Mouse (Mus musculus) gastrocnemius, postnatal 25 days (tissue): ENCODE results near the gene Lgals7. TPM values are rescaled to one million over a fixed set of nuclear protein-coding genes. Genes with fewer than 3 reads are reported as not detected.

Source experiments
- DNase-seq: peaks from one replicate; pipeline ENCODE4 v3.0.0; 2022
- total RNA-seq, 2 experiments: library from RNA; stranded (reverse); gene quantifications; 1 replicate in 1 of 2; 2 replicates in 1 of 2; pipeline ENCODE4 v1.2.3; 2021

Gene Lgals7
- total RNA-seq, 2 experiments from 2014 or later: not detected

- DNase-seq: no peak
Observed at GRCm38 (mm10) chr7:28830981-28831380, 32.7 kb upstream of the Lgals7 start.

DNA sequence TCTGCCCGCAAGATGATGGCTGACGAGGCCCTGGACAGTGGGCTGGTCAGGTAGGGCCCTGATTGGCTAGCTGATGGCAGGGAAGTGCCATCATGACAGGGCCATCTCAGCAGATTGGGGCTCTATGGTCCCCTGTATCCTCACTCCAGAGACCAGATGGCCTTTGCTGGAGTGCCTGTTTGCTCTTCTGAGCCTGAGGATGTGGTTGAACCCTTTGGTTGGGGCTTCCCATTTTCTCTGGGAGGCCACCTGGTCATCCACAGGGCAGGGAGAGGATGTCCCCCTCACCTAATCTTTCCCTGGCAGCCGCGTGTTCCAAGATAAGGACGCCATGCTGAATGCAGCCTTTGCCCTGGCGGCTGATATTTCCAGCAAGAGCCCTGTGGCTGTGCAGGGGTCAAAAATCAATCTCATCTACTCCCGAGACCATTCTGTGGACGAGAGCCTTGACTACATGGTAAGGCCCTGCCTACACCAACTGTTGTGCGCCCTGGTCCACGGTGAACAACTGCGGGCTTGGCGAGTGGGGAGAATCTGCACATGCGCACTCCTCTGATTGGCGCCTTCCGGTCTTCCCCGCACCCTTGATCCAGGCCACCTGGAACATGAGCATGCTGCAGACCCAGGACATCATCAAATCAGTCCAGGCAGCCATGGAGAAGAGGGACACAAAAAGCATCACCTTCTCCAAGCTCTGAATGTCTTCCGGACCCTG is 32.1 kb upstream of the Lgals7 start:
- DNase-seq: no peak

GRCm38 (mm10) chr7:28832137-28832536 is 31.5 kb upstream of the Lgals7 start:
- DNase-seq: no peak

- DNase-seq: no peak
Observed at GRCm38 (mm10) chr7:28833723-28834347, 29.8 kb upstream of the Lgals7 start, which contains the start of gene Lgals4. TSS of gene Lgals4 (plus strand) at chr7:28833854.

DNA sequence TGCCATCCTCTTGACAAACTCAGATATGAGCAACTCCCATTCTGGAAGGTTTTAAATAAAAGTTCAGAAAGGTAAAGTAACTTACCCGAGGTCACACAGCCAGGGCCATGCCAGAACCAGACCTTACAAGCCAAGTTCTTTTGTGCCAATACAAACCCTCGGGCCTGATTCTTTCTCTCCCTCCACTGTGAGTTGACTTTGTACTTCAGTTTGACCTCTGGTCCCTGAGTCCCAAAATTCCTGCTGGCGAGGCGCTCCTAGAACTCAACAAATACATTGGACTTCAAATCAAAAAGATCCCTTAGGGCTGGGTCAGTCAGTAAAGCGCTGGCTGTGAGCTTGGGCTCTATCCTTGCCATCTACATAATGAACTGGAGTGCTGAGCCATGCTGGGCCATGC is 26.7 kb upstream of the Lgals7 start:
- no peak for DNase-seq

- no peak for DNase-seq
Observed at GRCm38 (mm10) chr7:28838331-28838730, 25.3 kb upstream of the Lgals7 start.

- DNase-seq: no peak
Observed at GRCm38 (mm10) chr7:28847273-28847672, 16.4 kb upstream of the Lgals7 start.

DNA sequence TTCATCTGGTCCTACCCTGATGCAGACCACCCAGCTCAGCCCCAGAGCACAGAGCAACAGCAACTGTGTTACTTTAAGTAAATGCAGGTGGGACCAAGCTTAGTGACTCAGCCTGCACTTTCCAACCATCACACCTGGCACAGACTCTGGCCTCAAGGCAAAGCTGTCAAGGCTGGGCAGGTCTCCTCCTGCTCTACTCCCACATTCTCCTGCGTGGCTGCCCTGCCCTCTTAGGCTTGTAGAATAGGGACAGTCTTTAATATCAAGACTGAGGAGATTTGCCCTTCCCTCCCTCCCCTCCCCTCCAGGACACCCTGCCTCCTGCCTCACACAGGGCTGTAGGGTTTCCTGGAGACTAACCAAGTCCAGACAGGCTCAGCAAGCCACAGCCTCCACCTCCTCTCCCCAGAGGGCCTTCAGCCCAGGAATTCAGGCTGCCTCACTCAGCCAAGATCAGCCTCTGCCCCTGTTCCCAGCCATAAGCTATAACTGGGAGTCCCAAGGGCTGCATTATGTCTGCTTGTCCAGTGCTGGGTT is 13.9 kb upstream of the Lgals7 start:
- DNase-seq: no peak

GRCm38 (mm10) chr7:28850642-28851041 is 13.0 kb upstream of the Lgals7 start:
- no peak for DNase-seq

DNA sequence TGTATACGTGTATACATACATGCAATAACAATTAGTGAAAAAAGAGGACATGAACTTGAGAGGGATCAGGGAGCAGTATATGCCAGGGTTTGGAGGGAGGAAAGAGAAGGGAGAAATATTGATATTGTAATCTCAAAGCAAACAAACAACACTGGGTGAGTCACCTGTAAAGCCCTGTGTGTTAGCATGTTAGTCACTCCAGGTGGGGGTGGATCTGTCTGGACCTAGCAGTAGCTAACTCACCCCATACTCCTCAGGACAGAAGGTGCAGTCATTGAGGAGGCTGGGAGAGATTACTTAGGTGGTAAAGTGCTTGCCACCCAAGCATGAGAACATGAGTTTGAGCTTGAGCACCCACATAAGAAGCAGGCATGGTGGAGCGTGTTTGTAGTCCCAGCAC is 3.7 kb upstream of the Lgals7 start:
- no peak for DNase-seq

- DNase-seq: no peak
Observed at GRCm38 (mm10) chr7:28860898-28861297, 2.8 kb upstream of the Lgals7 start.

DNA sequence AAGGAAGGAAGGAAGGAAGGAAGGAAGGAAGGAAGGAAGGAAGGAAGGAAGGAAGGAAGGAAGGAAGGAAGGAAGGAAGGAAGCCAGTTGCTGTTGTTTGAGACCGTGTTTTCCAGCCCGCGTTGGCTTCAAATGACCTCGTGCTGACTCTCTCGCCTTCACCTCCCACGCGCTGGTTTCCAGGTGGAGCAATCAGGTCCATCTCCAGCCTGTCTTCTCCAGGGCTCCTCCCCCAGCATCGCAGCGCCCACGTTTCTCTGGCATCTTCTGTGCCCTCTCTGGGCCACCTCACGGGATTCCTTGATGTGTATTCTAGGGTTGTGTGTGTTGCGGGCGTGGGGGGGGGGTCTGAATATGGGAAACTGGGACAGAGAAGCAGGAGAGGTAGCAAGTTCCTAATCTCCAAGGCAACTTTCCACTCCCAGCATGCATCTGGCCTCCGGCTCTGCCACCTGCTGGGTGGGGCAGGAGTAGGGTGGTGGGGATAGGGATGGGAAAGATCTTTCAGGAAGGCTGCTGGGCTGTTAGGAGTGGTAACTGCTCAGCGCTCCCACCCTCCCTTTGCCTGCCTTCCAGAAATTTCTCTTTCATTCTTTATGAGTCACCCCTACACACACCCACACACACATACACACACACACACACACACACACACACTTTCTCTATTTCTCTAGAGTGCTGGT is 695 bp upstream of the Lgals7 start:
- DNase-seq: no peak

DNA sequence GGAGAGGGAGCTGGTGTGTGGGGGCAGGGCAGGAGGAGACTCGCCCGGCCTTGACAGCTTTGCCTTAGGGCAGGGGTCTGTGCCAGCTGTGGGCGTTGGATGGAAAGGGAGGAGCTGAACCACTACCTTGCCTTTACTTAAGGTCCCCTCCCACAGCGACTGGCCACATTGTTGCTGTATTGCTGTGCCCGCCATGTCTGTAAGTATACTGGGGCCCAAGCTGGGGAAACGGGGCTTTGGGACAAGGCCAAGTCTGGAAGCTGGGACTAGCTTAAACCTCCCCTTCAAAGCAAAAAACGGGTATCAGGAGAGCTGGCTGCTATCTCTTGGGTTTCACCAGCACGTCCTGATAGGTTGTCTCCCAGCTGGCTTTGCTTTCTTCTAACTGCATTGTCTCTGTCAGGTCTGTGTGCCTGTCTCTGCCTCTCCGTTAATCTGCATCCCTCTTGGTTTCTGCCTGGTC is 666 bp downstream of the Lgals7 start:
- DNase-seq: no peak

GRCm38 (mm10) chr7:28865481-28866300 is 2.0 kb downstream of the Lgals7 start:
- DNase-seq: peak; percentile 84

GRCm38 (mm10) chr7:28866769-28867507 is 3.3 kb downstream of the Lgals7 start:
- DNase-seq: no peak

DNA sequence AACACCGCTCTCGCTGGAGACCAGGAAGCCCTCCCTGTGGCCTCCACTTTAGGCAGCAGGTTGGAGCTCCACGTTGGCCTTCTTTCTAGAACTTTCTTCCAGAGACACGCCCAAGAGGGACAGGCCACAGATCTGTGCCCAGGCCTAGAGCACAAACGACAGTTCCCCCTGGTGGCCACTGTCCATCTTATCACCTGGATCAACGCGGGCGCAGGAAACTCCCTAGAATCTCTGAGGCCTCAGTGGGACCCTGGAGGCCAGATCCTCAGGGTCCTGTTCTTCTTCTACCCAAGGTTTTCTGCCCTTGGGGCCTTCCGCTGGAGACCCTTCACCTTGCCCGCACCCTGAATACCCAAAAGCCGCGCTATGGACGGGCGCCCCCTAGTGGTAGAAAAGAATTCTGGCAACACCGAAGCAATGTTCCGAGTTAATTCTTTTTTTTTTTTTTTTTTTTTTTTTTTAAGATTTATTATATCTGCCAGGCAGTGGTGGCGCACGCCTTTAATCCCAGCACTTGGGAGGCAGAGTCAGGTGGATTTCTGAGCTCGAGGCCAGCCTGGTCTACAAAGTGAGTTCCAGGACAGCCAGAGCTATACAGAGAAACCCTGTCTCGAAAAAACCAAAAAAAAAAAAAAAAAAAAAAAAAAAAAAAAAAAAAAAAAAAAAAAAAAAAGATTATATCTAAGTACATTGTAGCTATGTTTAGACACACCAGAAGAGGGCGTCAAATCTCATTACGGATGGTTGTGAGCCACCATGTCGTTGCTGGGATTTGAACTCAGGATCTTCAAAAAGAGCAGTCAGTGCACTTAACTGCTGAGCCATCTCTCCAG is 4.1 kb downstream of the Lgals7 start:
- DNase-seq: peak; percentile 65

DNA sequence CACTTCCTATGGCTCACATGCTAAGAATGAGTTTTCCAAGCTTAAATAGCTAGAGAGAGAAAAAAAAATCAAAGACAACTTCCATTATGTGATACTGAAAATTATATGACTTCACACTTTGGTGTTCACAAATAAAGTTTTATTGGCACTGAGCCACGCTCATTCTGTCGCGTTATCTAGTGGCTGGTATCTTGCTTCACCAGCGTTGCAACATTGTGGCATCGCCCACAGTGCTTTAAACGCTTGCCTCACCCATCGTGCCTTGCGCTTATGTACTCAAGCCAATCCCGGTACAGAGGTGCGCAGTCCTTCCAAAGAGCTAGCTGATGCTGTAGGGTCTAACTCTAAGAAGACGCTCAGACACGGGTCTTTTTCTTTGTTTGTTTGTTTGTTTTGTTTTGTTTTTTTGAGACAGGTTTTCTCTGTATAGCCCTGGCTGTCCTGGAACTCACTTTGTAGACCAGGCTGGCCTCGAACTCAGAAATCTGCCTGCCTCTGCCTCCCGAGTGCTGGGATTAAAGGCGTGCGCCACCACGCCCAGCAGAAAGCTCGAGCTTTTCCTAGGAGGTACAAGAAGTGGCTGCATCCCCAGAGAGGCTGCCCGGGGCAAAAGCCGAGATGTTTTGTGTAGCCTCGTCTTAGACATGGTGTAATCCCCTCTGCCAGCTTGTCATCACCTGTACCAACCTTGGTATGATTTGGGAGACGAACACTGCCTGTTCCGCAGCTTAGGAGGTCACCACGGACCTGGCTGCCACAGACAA is 7.4 kb downstream of the Lgals7 start:
- no peak for DNase-seq

DNA sequence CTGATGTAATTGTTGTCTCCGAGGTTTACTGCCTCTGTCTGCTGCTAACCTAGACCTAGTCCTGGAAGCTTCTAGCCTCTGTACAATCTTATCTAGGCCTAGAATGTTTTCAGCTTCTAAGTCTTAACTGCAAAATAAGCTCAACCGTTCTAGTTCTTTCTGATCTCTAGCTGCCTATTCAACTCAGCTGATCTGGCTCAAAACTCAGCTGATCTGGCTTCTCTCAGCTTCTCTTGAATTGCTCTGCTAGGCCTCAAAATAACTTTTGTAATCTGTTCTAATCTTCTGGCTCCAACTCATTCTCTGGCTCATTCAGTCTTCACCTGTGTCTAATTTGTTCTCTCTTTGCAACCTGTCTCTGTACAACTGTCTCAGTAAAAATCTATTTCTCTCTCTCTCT is 10.9 kb downstream of the Lgals7 start:
- DNase-seq: no peak

DNA sequence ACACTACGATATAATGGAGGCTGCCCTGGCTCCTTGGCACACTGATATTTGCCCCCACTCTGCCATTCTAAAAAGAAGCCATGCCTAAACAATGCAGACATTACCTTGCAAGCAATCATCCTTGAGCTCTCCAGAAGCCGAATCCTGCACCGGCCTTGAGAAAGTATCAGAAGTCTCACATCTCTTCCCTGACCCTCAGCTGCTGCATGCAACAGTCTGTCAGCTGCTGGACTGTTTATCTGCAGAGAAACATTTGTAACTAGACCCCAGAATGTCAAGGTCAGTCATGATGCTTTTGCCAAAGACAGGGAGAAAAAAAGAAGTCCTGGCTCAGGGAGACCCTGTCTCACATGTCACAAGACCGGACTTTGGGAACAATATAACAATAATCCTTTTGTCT is 12.4 kb downstream of the Lgals7 start:
- no peak for DNase-seq

- no peak for DNase-seq
Observed at GRCm38 (mm10) chr7:28877155-28877554, 13.5 kb downstream of the Lgals7 start.
